Mouse (Mus musculus) embryonic fibroblast, embryonic 13.5 days (primary cell): ENCODE data around the gene Gm43191.

Source experiments
- CTCF ChIP-seq: IDR thresholded peaks from 2 replicates; pipeline ENCODE4 v1.5.1; 2011; ENCODE audit warnings: mild to moderate bottlenecking, control low read depth, low read length, moderate library complexity, borderline replicate concordance; ENCODE audit not compliant: insufficient read depth
- POLR2A ChIP-seq: IDR thresholded peaks from 2 replicates; pipeline ENCODE4 v1.6.1; 2011; ENCODE audit warnings: low read depth, mild to moderate bottlenecking, control low read depth, low read length, moderate library complexity

- TF ChIP-seq CTCF (no peak), POLR2A (no peak)
Observed at GRCm38 (mm10) chr3:116615318-116616068, 65.6 kb downstream of the Gm43191 start.
